Mouse (Mus musculus) erythroblast, embryonic 14.5 days (primary cell): Measurements from ENCODE around the gene Actbl2.

Experiments
- GATA1 ChIP-seq: IDR thresholded peaks from 2 replicates; pipeline ENCODE4 v1.6.1; 2012; ENCODE audit warnings: low read length, inconsistent platforms, mixed read lengths
- TAL1 ChIP-seq: IDR thresholded peaks from 3 replicates; pipeline ENCODE4 v1.6.1; 2012; ENCODE audit warnings: low read length, inconsistent platforms, mixed read lengths

GRCm38 (mm10) chr13:111263758-111264157, 8.9 kb downstream of the Actbl2 start:
- TF ChIP-seq TAL1: no peak
- no peak for TF ChIP-seq GATA1
